Mouse (Mus musculus) CD4-positive, CD25-positive, alpha-beta regulatory T cell, adult 4 months (primary cell): Measurements from ENCODE around the gene Guca1a. TPM values are rescaled to one million over a fixed set of nuclear protein-coding genes. Genes with fewer than 3 reads are reported as not detected.

ENCODE experiments used
- ATAC-seq: one replicate; pipeline ENCODE4 v1.8.0; 2017
- polyA plus RNA-seq, 2 experiments: library from polyadenylated mRNA; unstranded; fragments of 100-300 nt; shearing (Covaris generic); gene quantifications; one replicate each; pipeline ENCODE4 v1.2.1; 2017

The Guca1a gene
- polyA plus RNA-seq, 2 experiments from 2014 or later: not detected

DNA sequence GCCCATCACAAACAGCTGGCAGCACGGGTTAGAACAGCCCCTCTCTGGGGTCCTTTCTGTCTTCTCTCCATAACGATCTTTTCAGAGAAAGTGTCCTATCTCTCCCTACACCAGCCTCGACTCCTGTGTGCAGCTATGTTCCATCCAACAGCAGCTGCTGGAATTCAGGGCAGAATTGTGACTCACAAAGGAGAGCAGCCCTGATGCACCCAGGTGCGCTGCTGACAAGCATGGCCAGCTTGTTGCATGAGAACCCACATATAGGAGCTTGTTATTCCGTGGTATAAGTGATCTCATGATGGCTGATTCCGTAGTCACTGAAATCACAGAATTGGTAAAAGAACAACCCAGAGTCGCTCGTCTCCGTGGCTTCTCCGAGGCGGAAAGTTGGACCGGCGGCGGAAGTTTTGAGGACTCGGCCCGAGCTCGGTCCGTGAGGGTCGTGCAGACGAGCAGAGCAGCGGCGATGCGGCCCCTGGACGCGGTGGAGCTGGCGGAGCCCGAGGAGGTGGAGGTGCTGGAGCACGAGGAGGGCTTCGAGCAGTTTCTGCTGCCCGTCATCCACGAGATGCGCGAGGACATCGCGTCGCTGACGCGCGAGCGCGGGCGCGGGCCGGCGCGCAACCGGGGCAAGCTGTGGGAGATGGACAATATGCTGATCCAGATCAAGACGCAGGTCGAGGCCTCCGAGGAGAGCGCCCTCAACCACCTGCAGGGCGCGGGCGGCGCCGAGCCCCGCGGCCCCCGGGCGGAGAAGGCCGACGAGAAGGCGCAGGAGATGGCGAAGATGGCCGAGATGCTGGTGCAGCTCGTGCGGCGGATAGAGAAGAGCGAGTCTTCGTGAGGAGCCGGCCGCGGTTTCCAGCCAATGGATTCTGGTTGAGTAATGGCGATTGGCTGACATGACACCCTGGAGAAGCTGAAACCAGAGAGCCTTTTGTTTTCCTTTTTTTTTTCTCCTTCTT is 9.8 kb upstream of the Guca1a start:
- ATAC-seq: peak; percentile 32

DNA sequence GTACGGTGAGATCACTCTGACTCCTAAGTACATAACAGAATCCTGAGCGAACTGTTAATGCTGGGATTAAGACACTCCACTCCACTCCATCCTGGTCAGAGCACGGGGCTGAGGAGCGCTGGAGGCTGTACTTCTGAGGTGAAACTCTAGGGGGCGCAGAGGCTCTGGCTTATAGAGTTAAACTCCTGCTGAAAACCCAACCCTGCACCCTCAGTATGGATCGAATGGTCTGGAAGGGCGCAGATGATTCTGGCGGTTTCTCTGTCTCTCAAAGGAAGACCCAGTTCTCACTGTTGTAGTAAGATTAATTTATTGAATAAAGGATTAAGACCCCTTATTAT is 8.1 kb upstream of the Guca1a start:
- peak; percentile 62 for ATAC-seq

DNA sequence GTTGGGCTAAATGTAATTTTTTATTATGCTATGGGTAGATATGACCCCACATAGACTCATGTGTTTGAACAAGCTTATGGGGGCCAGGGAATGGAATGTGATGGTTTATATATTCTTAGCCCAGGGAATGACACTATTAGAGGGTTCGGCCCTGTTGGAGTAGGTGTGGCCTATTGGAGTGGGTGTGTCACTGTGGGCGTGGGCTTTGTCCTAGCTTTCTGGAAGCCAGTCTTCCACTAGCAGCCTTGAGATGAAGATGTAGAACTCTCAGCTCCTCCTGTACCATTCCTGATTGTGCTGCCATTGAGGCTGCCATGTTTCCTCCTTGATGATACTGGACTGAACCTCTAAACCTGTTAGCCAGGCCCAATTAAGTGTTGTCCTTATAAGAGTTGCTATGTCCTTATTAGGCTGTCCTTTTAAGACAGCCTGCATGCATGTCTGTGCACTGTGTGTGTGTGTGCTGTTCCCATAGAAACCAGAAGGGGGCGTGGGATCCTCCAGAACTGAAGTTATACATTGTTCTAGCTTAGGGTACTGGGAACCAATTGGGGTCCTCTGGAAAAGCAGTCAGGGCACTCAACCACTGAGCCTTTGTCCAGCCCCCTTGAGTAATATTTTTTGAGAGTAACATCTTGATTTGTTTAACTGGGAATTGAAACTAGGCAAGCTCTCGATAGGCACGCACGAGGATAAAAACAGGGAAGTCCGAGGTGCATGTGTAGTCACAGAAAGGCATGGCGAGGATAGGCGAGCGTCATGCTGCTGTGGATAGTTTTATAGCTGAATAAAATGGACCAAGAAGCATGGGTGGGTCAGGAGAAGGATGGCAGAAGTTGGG is 7.6 kb upstream of the Guca1a start:
- no peak for ATAC-seq

DNA sequence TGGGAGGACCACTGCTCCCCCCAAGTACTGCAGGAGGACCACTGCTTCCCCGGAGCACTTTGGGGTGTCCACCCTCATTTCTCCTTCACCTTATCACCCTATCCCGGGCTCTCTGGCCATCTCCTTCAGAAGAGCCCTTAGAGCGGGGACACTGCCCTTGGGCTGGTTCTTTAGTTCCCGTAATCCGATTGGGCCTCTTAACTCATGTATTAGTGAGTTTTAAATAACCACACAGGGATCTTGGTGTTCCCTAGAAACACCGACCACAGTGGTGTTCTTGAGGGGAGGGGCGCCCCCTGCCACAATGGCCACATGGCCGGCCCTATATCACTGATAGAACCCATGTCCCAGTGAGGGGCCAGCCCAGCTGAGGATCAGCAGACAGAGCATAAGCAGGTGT is 1.3 kb downstream of the Guca1a start:
- no peak for ATAC-seq

DNA sequence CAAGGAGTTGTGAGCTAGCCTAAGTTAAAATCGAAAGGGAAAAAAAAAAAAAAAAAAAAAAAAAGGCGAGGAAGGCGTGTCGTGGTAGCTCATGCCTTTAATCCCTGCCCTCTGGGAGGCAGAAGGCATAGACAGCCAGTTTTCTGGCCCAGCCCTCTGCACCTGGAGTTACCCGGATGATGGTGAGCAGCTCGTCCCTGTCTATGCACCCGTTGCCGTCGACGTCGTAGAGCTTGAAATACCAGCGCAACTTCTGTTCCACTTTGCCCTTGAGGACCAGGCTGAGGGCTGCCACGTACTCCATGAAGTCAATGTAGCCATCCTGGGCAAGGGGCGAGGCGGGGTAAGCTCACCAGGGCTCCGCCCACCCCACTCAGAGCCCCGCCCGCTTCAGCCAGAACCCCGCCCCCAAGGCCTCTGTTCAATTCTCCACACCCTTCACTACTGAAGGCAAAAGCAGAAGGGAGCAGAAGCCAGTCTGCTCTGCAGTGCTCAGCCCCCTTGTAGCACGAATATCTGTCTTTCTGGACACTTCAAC is 4.9 kb downstream of the Guca1a start:
- ATAC-seq: peak; percentile 56

DNA sequence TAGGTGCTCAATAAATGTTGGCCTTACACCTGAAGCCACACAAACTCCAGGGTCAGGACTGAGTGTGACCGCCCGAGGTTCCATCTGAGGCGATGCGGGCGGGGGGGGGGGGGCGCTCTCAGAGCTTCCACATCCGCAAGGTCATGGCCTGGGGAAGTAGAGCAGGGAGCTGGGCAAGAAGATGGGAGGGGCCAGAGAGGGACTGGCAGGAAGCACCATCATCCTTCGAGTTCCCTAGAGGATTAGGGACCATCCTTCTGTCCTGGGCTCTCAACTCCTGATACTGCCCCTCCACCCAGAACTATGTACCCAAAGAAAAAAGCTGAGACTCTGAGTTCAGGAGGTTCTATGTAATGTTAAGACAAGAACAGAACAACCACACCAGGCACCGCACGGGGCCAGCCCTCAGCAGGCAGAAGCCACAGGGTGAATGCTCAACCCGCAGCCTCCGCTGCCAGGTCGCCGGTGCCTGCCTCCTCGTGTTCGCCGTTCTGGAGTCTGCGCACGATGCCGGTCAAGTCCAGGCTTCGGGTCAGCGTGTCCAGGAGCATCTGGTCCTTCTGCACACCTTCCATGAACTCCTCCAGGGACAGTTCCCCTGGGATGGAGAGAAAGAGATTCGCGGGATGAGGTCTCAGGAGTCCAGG is 6.0 kb downstream of the Guca1a start:
- ATAC-seq: no peak

DNA sequence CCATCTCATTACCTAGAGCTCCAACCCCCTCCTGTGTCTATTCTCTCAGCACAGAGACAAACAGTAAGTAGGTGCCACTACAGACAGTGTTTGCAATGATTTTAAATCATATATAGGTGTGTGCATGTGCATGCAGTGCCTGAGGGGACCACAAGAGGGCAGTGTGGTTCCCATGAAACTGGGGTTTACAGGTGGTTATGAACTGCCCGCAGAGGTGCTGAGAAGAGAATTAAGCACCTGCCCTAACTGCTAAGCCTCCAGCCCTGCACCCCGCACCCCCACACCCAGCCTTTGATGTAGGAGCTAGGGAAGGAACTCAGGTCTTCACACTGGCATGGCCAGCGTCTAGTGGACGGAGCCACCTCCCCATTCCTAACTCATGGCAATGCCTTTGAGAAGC is 13.7 kb downstream of the Guca1a start:
- no peak for ATAC-seq

DNA sequence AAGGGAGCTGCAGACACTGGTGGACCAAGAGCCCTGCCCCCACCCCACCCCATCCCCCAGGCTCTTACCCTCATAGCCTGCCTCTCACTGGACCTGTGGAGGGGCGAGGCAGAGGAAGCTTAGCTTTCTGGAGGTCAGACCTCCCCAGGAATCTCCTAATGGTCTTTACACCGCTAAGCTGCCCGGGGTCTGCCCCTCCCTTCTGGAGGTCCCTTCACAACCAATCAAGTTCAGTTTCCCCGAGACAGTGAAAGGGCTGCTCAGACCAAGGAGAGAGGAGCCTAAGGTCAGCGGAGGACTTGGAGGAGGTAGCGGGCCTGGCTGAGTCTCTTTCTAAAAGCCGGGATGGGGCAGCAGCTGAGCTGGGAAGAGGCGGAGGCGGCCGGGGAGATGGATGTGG is 15.2 kb downstream of the Guca1a start, which contains the start of gene Guca1b:
Gene Guca1b (plus strand): TSS at position 249 of the 400 bp plus-strand sequence.
- no peak for ATAC-seq

DNA sequence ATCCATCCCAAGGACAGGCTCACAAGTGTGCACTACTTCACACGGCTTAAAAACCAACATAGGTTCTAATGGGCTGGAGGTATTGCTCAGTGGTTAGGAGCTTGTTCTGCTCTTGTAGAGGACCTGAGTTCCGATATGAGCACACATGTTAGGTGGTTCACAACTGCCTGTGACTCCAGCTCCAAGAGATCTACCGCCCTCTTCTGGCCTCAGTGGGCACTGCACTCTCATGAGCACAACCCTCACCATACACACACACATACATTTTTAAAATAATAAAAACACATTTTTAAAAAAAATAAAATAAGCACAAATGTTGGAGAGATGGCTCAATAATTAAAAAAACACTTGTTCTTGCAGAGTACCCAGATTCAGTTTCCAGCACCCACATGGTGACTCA is 16.3 kb downstream of the Guca1a start:
- ATAC-seq: no peak

DNA sequence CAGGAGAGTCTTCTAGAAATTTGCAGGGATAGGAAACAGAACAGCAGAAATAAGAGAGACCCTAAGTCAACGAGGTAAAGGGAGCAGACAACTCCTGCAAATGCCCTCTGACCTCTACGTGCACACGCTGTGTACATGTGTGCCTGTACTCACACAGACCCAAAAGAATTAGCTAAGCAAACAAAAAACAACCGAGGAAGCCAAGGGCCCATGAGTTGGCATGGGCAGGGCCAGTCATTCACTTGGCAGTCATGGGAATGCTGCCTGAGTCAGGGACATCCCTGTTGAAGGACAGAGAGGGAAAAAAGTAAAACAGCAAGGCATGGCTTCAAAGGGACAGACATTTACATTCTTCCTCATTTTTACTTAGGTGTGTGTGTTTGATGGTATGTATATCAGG is 17.1 kb downstream of the Guca1a start:
- no peak for ATAC-seq

DNA sequence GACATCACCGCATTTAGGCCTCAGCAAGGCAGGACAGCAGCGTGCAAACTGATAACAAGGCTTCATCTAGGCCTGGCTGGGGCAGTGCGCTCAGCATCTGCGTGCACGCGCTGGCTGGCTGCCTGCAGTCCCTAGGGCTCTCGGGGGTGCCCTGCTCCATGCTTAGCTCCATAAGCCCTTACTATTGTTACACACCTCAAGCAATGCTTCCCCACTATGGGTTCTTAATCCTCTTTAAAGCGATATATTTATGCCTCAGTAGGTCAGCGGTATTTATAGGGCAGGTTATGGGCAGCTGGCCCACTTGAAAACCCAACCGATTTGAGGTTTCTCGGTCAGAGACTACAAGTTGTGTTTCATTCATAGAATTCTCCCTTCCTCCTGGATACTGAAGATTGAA is 18.5 kb downstream of the Guca1a start:
- no peak for ATAC-seq

DNA sequence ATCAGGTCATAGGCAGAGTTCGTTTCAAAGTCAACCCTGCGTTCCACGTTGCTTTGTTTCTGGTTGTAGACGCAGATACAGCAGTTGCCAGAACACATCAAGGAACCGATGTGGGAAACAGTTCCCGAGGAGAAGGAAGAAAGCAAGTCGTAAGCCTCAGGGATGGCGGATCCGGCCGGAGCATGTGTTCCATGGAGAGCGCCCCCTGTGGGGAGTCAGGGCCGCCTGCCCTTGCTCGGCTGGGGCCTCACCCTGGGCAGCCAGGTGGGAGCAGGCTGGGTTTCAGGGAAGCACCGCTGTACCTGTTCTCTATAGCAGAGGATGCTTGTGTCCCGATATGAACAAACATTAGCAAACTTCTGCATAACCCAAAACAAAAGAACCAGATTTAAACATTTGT is 22.3 kb downstream of the Guca1a start:
- ATAC-seq: no peak

DNA sequence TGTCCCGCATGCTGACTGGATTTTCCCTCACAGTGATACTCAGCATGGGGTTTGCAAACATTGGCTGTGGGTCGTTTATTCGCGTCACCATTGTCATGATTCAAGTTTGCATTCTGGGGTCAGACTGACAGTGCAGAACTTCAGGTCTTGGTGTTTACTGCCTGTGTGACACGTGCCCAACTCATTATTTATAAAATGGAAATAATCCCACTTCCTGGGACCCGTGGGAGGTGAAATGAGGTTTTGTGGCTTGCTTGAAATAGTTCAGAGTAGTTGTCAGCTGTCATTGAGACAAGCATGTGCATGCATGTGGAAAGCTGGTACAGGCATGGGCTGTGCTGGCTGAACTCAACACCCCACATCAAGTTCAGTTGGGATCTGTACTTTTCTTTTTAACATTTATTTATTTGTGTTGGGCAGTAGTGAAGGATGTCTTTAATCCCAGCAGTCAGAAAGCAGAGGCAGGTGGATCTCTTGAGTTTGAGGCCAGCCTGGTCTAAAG is 23.6 kb downstream of the Guca1a start:
- ATAC-seq: no peak

DNA sequence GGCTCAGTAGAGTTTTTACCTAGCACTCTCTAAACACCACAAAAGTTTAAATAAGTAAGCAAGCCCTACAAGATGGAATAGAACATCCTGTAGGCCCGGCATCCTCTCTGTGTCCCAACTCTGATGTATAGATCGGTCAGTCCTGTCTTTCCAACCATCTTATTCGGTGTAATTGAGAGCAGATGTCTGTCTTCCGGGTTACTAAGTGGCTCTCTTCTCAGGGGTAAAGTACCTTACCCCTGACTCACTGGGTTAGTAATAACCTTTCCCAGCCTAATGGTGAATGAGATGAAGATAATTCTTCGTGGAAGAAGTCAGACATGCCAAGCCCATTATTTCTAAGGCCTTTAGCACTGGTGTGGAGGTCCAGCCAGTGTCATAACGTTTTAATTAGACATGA is 26.4 kb downstream of the Guca1a start:
- ATAC-seq: no peak

DNA sequence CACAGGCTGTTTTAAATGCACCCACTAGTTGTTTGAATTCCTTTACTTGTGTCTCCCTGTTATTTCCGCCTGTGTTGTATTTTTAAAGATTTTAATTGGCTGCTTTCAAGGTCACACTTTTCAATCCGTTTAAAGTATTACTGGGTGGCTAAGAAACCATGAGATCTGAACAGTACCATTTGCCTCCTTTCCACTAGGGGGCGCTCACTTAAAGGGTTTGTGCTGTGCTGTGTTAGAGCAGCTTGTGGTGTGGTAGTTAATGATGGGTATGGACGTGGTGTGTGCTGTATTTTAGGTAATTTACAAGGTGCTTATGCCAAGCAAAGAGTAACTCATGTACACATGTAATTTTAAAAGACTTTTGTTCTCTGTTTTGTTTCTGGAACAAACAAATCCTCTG is 28.9 kb downstream of the Guca1a start:
- peak; percentile 77 for ATAC-seq

DNA sequence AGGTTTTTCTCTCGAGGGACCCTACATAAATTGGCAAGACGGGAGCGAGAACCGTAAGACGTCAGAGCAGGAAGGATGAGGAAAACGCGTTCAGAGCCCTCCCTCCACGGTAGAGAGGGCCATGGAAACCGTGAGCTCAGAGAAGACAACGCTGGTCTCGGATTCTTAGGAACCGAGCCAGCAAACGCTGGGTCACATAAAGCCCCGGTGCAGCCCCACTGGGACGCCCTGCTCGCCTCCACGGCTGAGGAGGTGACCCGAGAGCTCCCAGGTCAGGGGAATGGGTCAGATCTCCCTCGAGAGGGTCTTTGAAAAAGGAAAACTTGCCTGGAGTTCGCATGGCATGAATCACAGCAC is 31.3 kb downstream of the Guca1a start:
- ATAC-seq: peak; percentile 9

DNA sequence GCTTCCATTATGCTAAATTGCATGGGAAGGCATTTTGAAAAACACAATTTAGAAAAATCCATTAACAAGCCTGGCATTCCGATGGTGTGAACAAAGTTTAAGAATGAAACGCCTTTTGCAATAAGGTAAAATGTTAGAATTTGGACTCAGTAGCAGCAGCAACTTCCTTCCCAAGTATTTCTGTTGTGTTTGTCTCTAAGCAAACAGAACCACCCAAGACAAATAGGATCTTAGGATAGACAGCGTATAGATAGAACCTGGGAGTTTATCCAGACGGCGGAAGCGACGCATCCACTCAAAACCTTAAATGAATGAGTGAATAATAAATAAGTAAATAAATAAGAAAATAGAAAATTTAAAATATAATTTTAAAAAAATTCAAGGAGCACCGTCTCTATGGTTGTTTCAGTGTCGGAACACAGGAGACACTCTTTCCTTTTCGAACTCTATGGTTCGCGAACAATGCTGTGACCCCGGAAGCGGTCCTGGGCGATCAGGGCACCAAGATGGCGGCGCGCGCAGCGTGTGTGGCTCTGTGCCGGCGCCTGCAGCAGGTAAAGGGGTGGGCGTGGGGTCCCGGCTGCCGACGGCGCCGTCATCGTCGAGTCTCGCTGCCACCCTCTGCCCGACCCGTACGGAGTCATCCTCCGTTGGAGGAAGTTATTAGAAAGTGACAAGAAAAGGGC is 31.8 kb downstream of the Guca1a start, which contains the start of gene Mrps10:
Gene Mrps10 (plus strand): TSS at position 487 of the 686 bp plus-strand sequence.
- ATAC-seq: peak; percentile 96

DNA sequence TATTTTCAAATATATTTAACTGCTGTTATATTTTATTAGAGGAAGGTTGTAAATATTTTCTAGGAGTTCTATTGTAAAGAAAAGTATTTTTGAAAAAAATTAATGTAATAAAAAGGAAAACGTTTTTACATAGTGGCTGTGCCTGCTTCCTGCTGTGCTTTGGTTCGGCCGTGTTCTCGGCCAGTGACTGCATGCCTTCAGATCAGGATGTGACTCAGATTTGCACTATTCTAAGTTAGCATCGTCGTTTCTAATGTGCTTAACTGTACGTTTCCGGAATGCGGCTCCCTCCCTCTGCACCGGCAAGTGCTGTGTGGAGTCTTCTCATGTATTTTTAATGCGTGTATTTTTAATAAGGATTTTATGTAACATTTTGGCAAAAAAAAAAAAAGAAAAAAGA is 39.0 kb downstream of the Guca1a start:
- peak; percentile 62 for ATAC-seq

DNA sequence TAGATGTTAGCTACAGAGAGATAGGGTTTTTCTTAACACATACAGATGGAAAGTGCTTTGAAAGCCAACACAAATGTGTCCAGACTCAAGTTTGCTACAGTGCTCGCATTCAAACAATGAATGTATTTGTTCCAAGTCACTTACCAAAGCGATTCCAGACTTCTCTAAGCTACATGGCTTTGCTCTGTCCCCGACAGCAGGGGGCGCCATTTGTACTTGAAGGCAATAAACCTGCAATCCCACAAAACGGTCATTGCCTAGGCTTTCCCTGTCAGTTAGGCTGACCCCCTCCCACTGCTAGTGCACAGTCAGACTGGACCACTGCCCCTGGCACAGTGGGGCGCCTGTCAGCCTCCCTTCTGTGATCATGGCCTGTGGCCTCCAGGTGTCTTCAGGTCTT is 40.4 kb downstream of the Guca1a start:
- no peak for ATAC-seq

DNA sequence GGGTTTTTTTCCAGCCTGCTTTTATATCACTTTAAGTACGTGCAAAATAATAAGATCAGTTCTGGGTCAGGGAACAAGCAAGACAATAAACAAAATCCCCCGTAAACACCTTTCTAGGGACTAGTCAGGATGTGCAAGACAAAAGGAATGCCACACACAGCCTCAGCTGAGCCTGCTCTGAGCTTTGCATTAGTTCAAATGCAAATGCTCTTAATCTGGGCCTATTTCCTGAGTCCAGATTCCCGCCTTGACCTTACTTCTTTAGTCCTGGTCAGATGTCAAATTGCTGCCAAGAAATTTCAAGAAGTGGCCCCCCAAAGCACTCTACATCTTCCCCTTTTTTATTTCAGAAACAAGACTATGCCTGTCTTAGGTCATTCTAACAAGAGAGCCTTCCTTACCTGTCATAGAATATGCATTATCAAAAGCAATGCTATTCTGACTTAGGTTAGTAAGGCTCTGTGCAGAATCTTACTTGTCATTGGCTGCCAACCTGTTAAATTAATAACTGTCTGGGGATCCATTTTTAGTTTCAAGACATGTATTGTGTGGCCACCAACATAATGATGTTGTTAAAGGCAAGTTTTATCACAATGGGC is 50.6 kb downstream of the Guca1a start:
- ATAC-seq: no peak
